Mouse (Mus musculus) heart, adult 2 months (tissue): ENCODE results near the gene Sept11.

Experiments
- CTCF ChIP-seq: fragments of 200-600 bp; IDR thresholded peaks from 2 replicates; pipeline ENCODE4 v1.8.1; 2022; ENCODE audit warnings: antibody characterized with exemption, mild to moderate bottlenecking, moderate library complexity
- EP300 ChIP-seq: fragments of 200-500 bp; IDR thresholded peaks from 2 replicates; pipeline ENCODE4 v1.6.1; 2011; ENCODE audit warnings: low read depth, low read length, control low read depth; ENCODE audit not compliant: insufficient read depth

DNA sequence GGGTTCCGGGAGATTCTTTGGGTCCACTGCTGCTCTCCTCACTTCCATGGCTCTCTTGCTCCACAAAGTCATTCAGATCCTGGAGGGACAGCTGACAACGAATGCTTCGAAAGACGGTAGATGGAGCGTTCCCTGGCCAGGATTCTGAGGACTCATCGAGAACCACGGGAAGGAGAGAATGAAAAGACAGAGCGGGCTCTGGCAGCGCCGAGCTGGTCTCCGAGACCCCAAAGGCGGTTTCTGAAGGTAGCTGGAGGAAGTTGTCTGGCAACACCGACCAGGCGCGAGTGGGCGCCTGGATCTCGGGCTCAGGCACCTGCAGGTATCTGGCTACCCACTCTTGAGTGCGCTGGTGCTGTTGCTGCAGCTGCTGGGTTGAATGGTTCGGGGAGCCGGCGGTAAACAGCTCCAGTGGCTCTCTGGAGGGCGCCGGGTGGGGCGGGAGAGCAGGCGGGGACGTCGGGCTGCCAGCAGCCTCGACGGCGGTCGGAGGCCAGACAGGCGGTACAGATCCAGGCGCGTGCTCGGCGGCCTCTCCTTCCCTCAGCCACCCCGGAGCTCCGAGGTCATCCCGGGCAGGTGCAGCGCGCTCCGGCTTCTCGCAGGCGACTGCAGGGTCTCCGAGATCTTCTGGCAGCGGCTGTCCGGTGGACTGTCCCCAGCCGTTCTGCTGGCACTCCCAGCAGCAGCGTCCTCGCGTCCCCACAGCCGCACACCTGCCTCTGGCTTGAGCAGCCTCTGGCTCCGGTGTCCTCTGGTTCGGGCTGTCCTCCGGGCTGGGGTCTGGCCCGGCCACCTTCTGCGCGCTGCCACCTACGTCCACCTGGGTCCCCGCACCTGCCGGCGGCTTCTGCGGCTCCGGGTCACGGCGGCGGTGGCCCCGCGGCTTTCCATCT lies 49.3 kb upstream of the Sept11 start:
- TF ChIP-seq EP300 (no peak), CTCF (no peak)
